Mouse (Mus musculus) lung, postnatal 0 days (tissue): ENCODE measurements around the gene Cdc42bpa.

Experiments used
- CTCF ChIP-seq: IDR thresholded peaks from 2 replicates; pipeline ENCODE4 v1.5.1; 2016; ENCODE audit warnings: antibody characterized with exemption, mild to moderate bottlenecking
- EP300 ChIP-seq: IDR thresholded peaks from 2 replicates; pipeline ENCODE4 v1.6.1; 2016; ENCODE audit warnings: antibody characterized with exemption, mild to moderate bottlenecking, control low read depth

GRCm38 (mm10) chr1:180197956-180198355 is 237.7 kb downstream of the Cdc42bpa start:
- no peak for TF ChIP-seq CTCF
- no peak for TF ChIP-seq EP300
